Mouse (Mus musculus): ENCODE results near the gene Ifitm2.

DNA sequence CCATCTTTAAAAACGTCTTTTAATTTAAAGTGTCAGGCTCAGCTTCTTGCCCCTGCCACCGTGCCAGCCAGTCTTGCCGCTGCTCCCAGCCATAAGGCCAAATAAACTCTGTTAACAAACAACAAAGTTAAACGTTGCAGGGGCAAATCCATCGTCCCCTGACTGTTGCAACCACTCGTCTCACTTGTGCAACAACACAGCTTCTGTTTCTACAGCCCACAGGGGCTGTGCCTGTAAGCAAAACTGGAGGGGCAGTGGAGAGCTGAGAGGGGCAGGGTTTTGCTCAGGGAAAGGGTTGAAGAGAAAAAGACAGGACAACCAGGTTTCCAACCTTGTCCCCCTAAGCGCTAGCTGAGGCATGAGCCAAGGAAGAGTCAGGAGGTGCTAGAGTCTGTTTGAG, 47.6 kb downstream of the Ifitm2 start:
- TF ChIP-seq POLR2A (IDR thresholded peaks at IDR 0.05; ENCODE audit: borderline replicate concordance, extremely low read depth, low read depth, low read length) (no peak), CTCF (IDR thresholded peaks at IDR 0.05; ENCODE audit: insufficient read depth, low read length) (no peak)

All from lung, adult 2 months (tissue).